Mouse (Mus musculus): ENCODE results near the gene Gadd45b.

The Gadd45b gene

GRCm38 (mm10) chr10:80935241-80935640 is 5.4 kb downstream of the Gadd45b start:
- no peak for DNase-seq (ENCODE audit: low spot score in 2 of 2)

DNA sequence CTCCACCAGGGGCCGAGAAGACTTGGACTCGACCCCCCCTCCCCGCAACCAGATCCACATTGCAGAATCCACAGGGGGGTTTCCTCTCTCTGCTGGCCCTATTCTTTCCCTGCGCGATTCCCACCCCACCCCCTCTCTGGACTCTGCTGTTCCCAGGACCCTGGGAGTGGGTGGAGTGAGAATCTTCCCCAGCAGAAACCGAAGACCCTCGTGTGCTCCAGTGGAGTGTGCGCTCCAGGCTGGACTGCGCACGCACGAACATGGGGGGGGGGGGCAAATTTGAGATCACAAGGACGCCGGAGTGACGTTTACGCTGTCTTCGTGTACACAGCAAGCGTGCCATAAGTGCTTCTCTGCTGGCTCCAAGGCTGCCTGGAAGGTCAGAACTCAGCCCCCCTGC is 5.8 kb downstream of the Gadd45b start:
- DNase-seq (ENCODE audit: low spot score in 2 of 2), result no peak

- DNase-seq (ENCODE audit: low spot score in 2 of 2), result peak in 1 of 2 experiments; percentile 52
Measured at GRCm38 (mm10) chr10:80936135-80936809, 6.4 kb downstream of the Gadd45b start.

- DNase-seq (ENCODE audit: low spot score in 2 of 2), result no peak
Measured at GRCm38 (mm10) chr10:80936810-80937164, 6.9 kb downstream of the Gadd45b start.

GRCm38 (mm10) chr10:80937646-80938045 is 7.8 kb downstream of the Gadd45b start:
- DNase-seq (ENCODE audit: low spot score in 2 of 2), result no peak

DNA sequence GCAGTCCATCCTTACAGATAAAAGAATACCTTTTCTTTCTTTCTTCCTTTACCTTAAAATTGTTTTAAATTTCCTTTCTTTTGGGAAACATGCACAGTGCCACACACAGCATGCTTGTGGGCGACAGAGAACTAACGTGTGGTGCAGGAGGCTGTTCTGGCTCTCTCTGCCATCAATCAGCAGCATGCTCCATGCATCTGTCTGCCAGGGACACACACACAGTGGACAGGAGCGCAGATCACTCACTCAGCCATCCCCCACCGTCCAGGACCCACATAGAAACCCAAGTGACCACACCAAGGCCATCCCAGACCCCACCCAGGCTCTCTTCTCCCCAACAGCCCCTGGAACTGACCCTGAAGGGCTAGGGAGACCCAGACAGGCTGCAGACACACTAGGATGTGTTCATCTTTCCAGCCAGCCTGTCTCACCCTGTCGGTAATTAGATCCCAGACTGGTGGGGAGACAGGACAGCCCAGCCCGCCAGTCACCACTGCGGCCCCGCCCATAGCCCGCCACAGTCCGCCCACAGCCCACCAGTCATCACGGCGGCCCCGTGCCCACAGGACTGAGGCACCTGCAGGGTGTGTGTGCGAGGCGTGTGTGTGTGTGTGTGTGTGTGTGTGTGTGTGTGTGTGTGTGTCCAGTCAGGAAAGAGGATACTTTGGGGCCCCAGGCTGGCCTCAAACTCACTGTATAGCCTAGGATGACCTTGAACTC is 9.1 kb downstream of the Gadd45b start:
- DNase-seq (ENCODE audit: low spot score in 2 of 2), result no peak

- peak; percentile 76 to 82 for DNase-seq (ENCODE audit: low spot score in 2 of 2)
Measured at GRCm38 (mm10) chr10:80939671-80940070, 9.8 kb downstream of the Gadd45b start.

DNA sequence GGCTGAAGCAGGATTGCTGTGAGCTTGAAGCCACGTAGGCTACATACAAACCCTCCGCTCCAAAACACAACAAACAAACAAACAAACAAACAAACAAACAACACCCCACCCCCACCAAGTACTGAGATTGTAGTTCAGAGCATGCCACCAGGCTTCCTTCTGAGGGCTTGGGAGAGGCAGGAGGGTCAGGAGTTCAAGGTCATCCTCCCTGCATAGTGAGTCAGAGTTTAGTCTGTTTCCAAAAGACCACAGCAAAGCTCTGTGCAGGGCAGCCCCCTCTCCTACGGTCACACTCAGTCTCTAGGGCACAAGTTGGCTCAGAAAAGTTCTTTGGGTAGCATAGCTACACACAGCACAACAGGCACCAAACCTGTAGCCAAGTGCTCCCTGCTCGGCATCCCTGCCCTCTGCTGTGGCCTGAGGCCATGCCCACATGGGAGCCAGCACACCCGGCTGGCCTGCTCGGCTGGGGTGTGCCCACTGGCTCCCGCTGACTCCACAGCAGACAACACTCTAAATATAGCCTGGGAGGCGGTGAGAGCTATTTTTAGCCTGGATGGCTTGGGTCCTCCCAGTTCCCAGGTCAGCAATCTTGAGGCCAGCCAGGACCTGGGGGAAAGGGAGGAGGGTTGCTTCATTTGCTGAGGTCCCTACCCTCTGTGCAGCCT is 10.6 kb downstream of the Gadd45b start:
- no peak for DNase-seq (ENCODE audit: low spot score in 2 of 2)

DNA sequence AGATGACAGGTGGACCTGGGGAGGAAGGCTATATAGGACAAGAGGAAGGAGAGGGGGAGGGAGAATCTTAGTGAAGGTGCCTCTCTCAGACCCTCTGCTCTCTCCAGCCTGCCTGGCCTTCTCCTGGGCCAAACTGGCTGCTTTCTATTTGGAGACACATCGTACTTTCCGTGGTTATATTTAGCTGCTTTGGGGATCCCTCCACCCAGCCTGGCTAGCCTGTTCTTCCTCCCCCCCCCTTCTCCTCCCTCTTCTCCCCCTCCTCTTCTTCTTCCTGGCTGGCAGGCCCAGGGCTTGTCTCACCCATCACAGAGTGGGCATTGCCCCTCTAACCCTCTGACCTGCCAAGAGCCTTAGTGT is 11.1 kb downstream of the Gadd45b start:
- no peak for DNase-seq (ENCODE audit: low spot score in 2 of 2)

DNA sequence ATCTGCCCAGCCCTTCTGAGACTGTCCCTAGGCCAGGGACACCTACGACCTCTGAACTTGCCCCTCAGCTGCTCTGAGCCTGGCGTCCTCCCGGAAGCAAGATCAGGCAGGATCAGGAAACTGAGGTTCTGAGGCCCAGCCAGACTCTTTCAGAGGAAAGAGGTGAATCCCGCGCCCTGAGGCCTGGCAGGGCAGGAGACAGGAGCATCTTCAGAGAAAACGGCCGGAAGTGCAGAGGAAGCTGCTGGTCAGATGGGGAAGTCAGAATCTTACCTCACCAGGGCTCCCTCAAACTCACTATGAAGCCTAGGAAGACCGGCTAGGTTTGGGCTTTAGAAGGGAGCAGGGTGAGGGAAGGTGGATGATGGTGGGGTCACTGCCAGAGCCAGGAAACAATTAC is 13.0 kb downstream of the Gadd45b start:
- no peak for DNase-seq (ENCODE audit: low spot score in 2 of 2)

GRCm38 (mm10) chr10:80943701-80944100 is 13.8 kb downstream of the Gadd45b start:
- no peak for DNase-seq (ENCODE audit: low spot score in 2 of 2)

- no peak for DNase-seq (ENCODE audit: low spot score in 2 of 2)
Measured at GRCm38 (mm10) chr10:80944231-80944630, 14.4 kb downstream of the Gadd45b start.

DNA sequence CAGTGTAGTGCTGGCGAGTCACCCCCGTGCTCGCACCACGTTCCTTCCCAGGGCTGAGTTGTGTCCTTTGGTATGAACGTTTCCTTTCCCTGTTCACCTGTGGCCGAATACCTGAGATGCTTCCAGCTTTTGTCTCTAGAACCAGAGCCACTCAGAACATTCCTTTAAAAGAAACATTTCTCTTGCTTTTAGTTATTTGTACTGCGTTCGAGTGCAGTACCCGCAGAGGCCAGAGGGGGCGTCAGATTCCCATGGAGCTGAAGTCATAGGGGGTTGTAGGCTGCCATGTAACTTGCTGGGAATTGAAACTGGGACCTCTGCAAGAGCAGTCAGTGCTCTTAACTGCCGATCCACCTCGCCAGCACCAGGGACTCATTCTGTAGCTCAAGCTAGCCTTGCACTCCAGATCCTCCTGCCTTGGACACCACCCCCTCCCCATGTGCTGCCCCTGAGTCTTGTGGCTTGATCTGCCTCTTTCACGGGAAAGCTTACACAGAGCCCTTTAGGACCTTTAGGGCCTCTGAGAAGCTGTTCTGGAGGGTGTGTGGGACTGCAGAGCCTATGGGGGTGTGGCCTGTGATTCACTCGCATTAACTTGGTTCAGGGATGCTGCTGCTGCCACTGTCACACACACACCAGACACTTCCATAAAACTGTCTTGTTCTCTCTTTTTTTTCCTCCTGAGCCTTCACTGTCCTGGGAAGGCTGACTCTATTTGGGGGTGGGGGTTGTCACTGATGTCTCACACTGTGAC is 17.0 kb downstream of the Gadd45b start:
- no peak for DNase-seq (ENCODE audit: low spot score in 2 of 2)

GRCm38 (mm10) chr10:80947802-80948201 is 17.9 kb downstream of the Gadd45b start:
- no peak for DNase-seq (ENCODE audit: low spot score in 2 of 2)

DNA sequence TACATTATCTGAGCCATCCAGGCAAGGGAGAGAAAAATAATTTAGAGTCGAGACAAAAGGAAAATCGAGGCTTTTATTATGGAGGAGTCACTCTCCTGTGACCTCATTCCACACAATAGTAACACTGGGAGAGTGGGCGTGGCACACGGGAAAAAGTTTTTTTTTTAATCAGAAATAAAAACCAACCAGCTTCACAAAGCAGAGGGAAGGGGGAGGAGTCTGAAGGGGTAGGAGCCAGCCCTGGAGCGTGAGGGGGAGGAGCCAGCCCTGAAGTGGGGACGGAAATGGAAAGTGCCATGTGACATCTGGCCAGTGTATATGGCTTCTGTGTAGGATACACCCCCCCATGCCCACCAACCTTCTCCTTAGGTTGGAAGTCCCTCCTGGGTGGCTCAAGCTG is 18.7 kb downstream of the Gadd45b start:
- DNase-seq (ENCODE audit: low spot score in 2 of 2), result no peak

- no peak for DNase-seq (ENCODE audit: low spot score in 2 of 2)
Measured at GRCm38 (mm10) chr10:80949081-80949480, 19.2 kb downstream of the Gadd45b start.

DNA sequence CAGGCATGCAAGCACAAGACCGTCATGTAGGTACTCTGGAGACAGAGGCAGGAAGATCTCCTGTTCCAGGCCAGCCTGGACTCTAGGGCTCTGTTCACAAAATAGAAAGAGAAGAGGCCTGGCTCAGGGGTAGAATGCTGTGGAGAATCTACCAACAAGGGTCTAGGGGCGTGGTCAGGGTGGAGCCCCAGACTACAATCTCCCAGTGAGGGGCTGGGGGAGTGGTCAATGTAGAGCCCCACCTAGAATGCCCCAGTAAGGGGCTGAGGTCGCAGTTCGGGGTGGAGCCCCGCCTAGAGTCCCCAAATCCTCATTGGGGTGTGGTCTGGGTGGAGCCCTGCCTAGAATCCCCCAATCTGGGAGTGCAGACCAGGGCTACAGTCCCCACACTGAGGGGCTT is 20.4 kb downstream of the Gadd45b start:
- DNase-seq (ENCODE audit: low spot score in 2 of 2), result no peak

GRCm38 (mm10) chr10:80951761-80952390 is 22.0 kb downstream of the Gadd45b start:
- DNase-seq (ENCODE audit: low spot score in 2 of 2), result no peak

GRCm38 (mm10) chr10:80952449-80952848 is 22.6 kb downstream of the Gadd45b start:
- no peak for DNase-seq (ENCODE audit: low spot score in 2 of 2)

GRCm38 (mm10) chr10:80954415-80954814 is 24.5 kb downstream of the Gadd45b start:
- no peak for DNase-seq (ENCODE audit: low spot score in 2 of 2)

- DNase-seq (ENCODE audit: low spot score in 2 of 2), result no peak
Measured at GRCm38 (mm10) chr10:80954843-80955242, 25.0 kb downstream of the Gadd45b start.

- peak; percentile 54 to 57 for DNase-seq (ENCODE audit: low spot score in 2 of 2)
Measured at GRCm38 (mm10) chr10:80955536-80955935, 25.7 kb downstream of the Gadd45b start.

Measured in frontal cortex, postnatal 36 days (tissue).